In the genomic region with DNA sequence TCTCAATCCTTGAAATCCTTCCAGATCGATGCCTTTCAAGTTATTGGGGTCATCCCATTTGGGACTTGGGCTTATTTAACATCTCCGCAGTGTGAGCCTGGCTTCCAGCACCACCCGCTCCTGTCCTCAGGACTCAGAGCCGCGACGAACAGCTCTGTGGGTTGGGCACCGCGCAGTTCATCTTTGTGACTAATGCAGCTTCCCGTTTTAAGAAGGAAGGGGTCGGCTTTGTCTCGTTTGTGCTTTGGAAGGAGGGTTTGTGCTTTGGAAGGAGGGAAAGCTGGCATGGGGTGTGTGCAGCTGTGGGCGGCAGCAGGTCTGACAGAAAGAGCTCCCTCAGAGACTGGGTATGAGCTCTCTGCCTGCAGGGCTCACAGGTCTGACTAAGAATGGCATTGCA, we compare ENCODE assay signal across 12 mouse cellular contexts. TPM values are rescaled to one million over a fixed set of nuclear protein-coding genes. Genes with fewer than 3 reads are reported as not detected.
DNase-seq lines count a peak whose midpoint lies in the region; ATAC-seq and TF ChIP-seq lines count a peak whose summit lies in the region.
"Had no signal": no experiment of that assay in that cellular context is flagged by ENCODE, and none has a peak within 500 bp of the region (broad histone marks: within the 10 kb centered on the region; RNA-seq: fewer than 3 reads in every experiment).

No protein-coding gene starts in this region.

- H3K9me3 ChIP-seq in embryonic facial prominence, embryonic 13.5 days = no peaks in the 10 kb centered on the region
- H3K9me3 ChIP-seq in embryonic facial prominence, embryonic 10.5 days = no peaks in the 10 kb centered on the region
- H3K9me3 ChIP-seq in limb, embryonic 12.5 days = no peaks in the 10 kb centered on the region
- H3K9me3 ChIP-seq in limb, embryonic 10.5 days (replicated peaks) = no peaks in the 10 kb centered on the region
- H3K9me3 ChIP-seq in forebrain, postnatal 0 days (ENCODE audit: low read length) = no peaks in the 10 kb centered on the region
- no peaks in the 10 kb centered on the region for H3K9me3 ChIP-seq in midbrain, postnatal 0 days (ENCODE audit: low read length)

- no peak for ATAC-seq in embryonic facial prominence, embryonic 13.5 days (ENCODE audit: insufficient number of reproducible peaks, insufficient read depth, low FRiP score, low TSS enrichment, low read depth)
- ATAC-seq in limb, embryonic 12.5 days (ENCODE audit: insufficient number of reproducible peaks, insufficient read depth, low FRiP score, low TSS enrichment, low read depth) = no peak
- ATAC-seq in forebrain, postnatal 0 days = peak; percentile 60; the same call in 1 of the 2 replicates
- ATAC-seq in midbrain, postnatal 0 days (ENCODE audit: low FRiP score) = no peak
- ATAC-seq: inflammation-experienced regulatory T-cells, adult 6 months had no signal

- no peak overlapping the region; the same call in 1 of the 2 replicates for H3K9ac ChIP-seq in embryonic facial prominence, embryonic 13.5 days
- no peak overlapping the region for H3K9ac ChIP-seq in limb, embryonic 12.5 days (replicated peaks)
- H3K9ac ChIP-seq in forebrain, postnatal 0 days = peak overlapping the region; percentile 14; the same call in 1 of the 2 replicates
- 0 out of 2 replicates have a peak overlapping the region, but pooled peaks have one; percentile 36 for H3K9ac ChIP-seq in midbrain, postnatal 0 days (replicated peaks; ENCODE audit: low read length, poor library complexity, severe bottlenecking)

- peaks cover 5% of the 10 kb centered on the region; the same call in 1 of the 2 replicates for H3K4me1 ChIP-seq in embryonic facial prominence, embryonic 13.5 days
- H3K4me1 ChIP-seq in embryonic facial prominence, embryonic 10.5 days = peaks cover 9% of the 10 kb centered on the region
- no peaks in the 10 kb centered on the region for H3K4me1 ChIP-seq in limb, embryonic 12.5 days (replicated peaks)
- H3K4me1 ChIP-seq in limb, embryonic 10.5 days = peaks cover 19% of the 10 kb centered on the region
- H3K4me1 ChIP-seq in forebrain, postnatal 0 days (ENCODE audit: insufficient read depth) = no peaks in the 10 kb centered on the region
- no peaks in the 10 kb centered on the region for H3K4me1 ChIP-seq in midbrain, postnatal 0 days (ENCODE audit: insufficient read depth, low read length)
- H3K4me1 ChIP-seq in cerebellum, adult 2 months (ENCODE audit: control insufficient read depth, insufficient read depth, low read length) = peaks cover 6% of the 10 kb centered on the region; the same call in 1 of the 2 replicates

- WGBS in embryonic facial prominence, embryonic 13.5 days = 45% methylated on average over 12 of the region's 12 CpGs
- 61% methylated on average over 12 of the region's 12 CpGs for WGBS in embryonic facial prominence, embryonic 10.5 days
- WGBS in limb, embryonic 12.5 days = 51% methylated on average over 12 of the region's 12 CpGs
- WGBS in limb, embryonic 10.5 days = 49% methylated on average over 12 of the region's 12 CpGs
- 32% methylated on average over 12 of the region's 12 CpGs for WGBS in forebrain, postnatal 0 days
- 29% methylated on average over 12 of the region's 12 CpGs for WGBS in midbrain, postnatal 0 days
- 10% methylated on average over 12 of the region's 12 CpGs for WGBS in cerebellum, adult 2 months

- no peak for DNase-seq in embryonic facial prominence, embryonic 10.5 days (ENCODE audit: low spot score)
- DNase-seq in limb, embryonic 10.5 days (ENCODE audit: low spot score) = no peak
- peak; percentile 35 for DNase-seq in forebrain, postnatal 0 days
- peak; percentile 26 for DNase-seq in midbrain, postnatal 0 days (ENCODE audit: low spot score)
- DNase-seq in cerebellum, adult 2 months = no peak
- DNase-seq in kidney, adult 11 months = no peak
- DNase-seq: embryo, embryonic 11 days had no signal

- peaks cover 22% of the 10 kb centered on the region for H3K27me3 ChIP-seq in embryonic facial prominence, embryonic 13.5 days
- H3K27me3 ChIP-seq in embryonic facial prominence, embryonic 10.5 days (replicated peaks; ENCODE audit: low read depth, poor library complexity, severe bottlenecking) = peaks cover 27% of the 10 kb centered on the region
- H3K27me3 ChIP-seq in limb, embryonic 12.5 days = peaks cover 39% of the 10 kb centered on the region
- H3K27me3 ChIP-seq in limb, embryonic 10.5 days (ENCODE audit: low read depth, poor library complexity, severe bottlenecking) = peaks cover 35% of the 10 kb centered on the region
- no peaks in the 10 kb centered on the region for H3K27me3 ChIP-seq in forebrain, postnatal 0 days (ENCODE audit: insufficient read depth, low read length)
- no peaks in the 10 kb centered on the region for H3K27me3 ChIP-seq in midbrain, postnatal 0 days (ENCODE audit: insufficient read depth, low read length)
- H3K27me3 ChIP-seq in cerebellum, adult 2 months (ENCODE audit: control insufficient read depth, insufficient read depth, low read length) = no peaks in the 10 kb centered on the region

- no peak for TF ChIP-seq CTCF in forebrain, postnatal 0 days (IDR thresholded peaks at IDR 0.05; ENCODE audit: low read depth)
- TF ChIP-seq CTCF in midbrain, postnatal 0 days (IDR thresholded peaks at IDR 0.05) = no peak
- no peak for TF ChIP-seq CTCF in cerebellum, adult 2 months (IDR thresholded peaks at IDR 0.05; ENCODE audit: borderline replicate concordance, insufficient read depth, low read depth, low read length)

- no peak overlapping the region for H3K27ac ChIP-seq in embryonic facial prominence, embryonic 13.5 days
- no peak overlapping the region for H3K27ac ChIP-seq in embryonic facial prominence, embryonic 10.5 days (replicated peaks)
- H3K27ac ChIP-seq in limb, embryonic 12.5 days = no peak overlapping the region
- no peak overlapping the region for H3K27ac ChIP-seq in limb, embryonic 10.5 days
- H3K27ac ChIP-seq in forebrain, postnatal 0 days (ENCODE audit: low read depth, low read length) = no peak overlapping the region
- no peak overlapping the region for H3K27ac ChIP-seq in midbrain, postnatal 0 days (ENCODE audit: low read depth, low read length)
- no peak overlapping the region for H3K27ac ChIP-seq in cerebellum, adult 2 months (ENCODE audit: insufficient read depth, low read length)

- H3K4me3 ChIP-seq in embryonic facial prominence, embryonic 13.5 days = no peak overlapping the region
- H3K4me3 ChIP-seq in embryonic facial prominence, embryonic 10.5 days = no peak overlapping the region
- H3K4me3 ChIP-seq in limb, embryonic 12.5 days (replicated peaks) = no peak overlapping the region
- no peak overlapping the region for H3K4me3 ChIP-seq in limb, embryonic 10.5 days
- H3K4me3 ChIP-seq in forebrain, postnatal 0 days (ENCODE audit: low read depth, low read length) = no peak overlapping the region; the same call in 1 of the 2 replicates
- no peak overlapping the region for H3K4me3 ChIP-seq in midbrain, postnatal 0 days (ENCODE audit: low read depth, low read length)
- no peak overlapping the region for H3K4me3 ChIP-seq in cerebellum, adult 2 months (replicated peaks; ENCODE audit: insufficient read depth, low read depth, low read length)

- H3K4me2 ChIP-seq in embryonic facial prominence, embryonic 13.5 days = peak overlapping the region; percentile 1; the same call in 1 of the 2 replicates
- H3K4me2 ChIP-seq in limb, embryonic 12.5 days = peak overlapping the region; percentile 20; the same call in 1 of the 2 replicates
- peak overlapping the region; percentile 30; the same call in 1 of the 2 replicates for H3K4me2 ChIP-seq in forebrain, postnatal 0 days (ENCODE audit: low read depth)
- peak overlapping the region; percentile 36 for H3K4me2 ChIP-seq in midbrain, postnatal 0 days (ENCODE audit: low read depth, low read length, poor library complexity, severe bottlenecking)

- H3K36me3 ChIP-seq in embryonic facial prominence, embryonic 13.5 days = no peaks in the 10 kb centered on the region
- H3K36me3 ChIP-seq in embryonic facial prominence, embryonic 10.5 days (replicated peaks) = no peaks in the 10 kb centered on the region
- no peaks in the 10 kb centered on the region for H3K36me3 ChIP-seq in limb, embryonic 12.5 days
- H3K36me3 ChIP-seq in limb, embryonic 10.5 days = no peaks in the 10 kb centered on the region
- H3K36me3 ChIP-seq in forebrain, postnatal 0 days (ENCODE audit: insufficient read depth) = no peaks in the 10 kb centered on the region
- H3K36me3 ChIP-seq in midbrain, postnatal 0 days (ENCODE audit: insufficient read depth, low read length) = no peaks in the 10 kb centered on the region

- TF ChIP-seq POLR2A in cerebellum, adult 2 months (IDR thresholded peaks at IDR 0.05; ENCODE audit: borderline replicate concordance, insufficient read depth, low read length) = no peak

RNA-seq across cellular contexts. Expression of a gene that starts 2.3 kb away (rescaled TPM):
- polyA plus RNA-seq in embryonic facial prominence, embryonic 13.5 days (2015; fragmentation: Nextera tagmentation; extraction: Ambion mirVana) = 31.8 TPM in 1 of 2 replicates, not detected in the other
- polyA plus RNA-seq in embryonic facial prominence, embryonic 10.5 days (2016; fragmentation: Nextera tagmentation; extraction: Ambion mirVana) = 0.57 TPM in 1 of 2 replicates, not detected in the other
- polyA plus RNA-seq in limb, embryonic 12.5 days (2016; fragmentation: Nextera tagmentation; extraction: Ambion mirVana) = 1.8 TPM in 1 of 2 replicates, not detected in the other
- 3.1 TPM in 2 replicates for polyA plus RNA-seq in limb, embryonic 10.5 days (2016; fragmentation: Nextera tagmentation; extraction: Ambion mirVana)
- 0.38 and 2.9 TPM in 2 replicates for total RNA-seq in forebrain, postnatal 0 days (2014; rRNA removed)
- 1.7 TPM in 2 replicates for polyA plus RNA-seq in forebrain, postnatal 0 days (2015; fragmentation: Nextera tagmentation; extraction: Ambion mirVana)
- 0.55 and 0.99 TPM in 2 replicates for total RNA-seq in midbrain, postnatal 0 days (2014; rRNA removed)
- 4.4 and 4.6 TPM in 2 replicates for polyA plus RNA-seq in midbrain, postnatal 0 days (2015; fragmentation: Nextera tagmentation; extraction: Ambion mirVana)
- 0.92 and 1.6 TPM in 2 replicates for polyA plus RNA-seq in cerebellum, adult 2 months (2012; rRNA removed)
- polyA plus RNA-seq: liver, adult 2 months had no signal

RNA-seq across cellular contexts. Expression of a gene that starts 37.5 kb away (rescaled TPM):
- not detected in 2 replicates for polyA plus RNA-seq in embryonic facial prominence, embryonic 13.5 days (2015; fragmentation: Nextera tagmentation; extraction: Ambion mirVana)
- polyA plus RNA-seq in embryonic facial prominence, embryonic 10.5 days (2016; fragmentation: Nextera tagmentation; extraction: Ambion mirVana) = not detected in 2 replicates
- 0.20 TPM in 1 of 2 replicates, not detected in the other for polyA plus RNA-seq in limb, embryonic 12.5 days (2016; fragmentation: Nextera tagmentation; extraction: Ambion mirVana)
- not detected in 2 replicates for polyA plus RNA-seq in limb, embryonic 10.5 days (2016; fragmentation: Nextera tagmentation; extraction: Ambion mirVana)
- 0.43 TPM in 1 of 2 replicates, not detected in the other for total RNA-seq in forebrain, postnatal 0 days (2014; rRNA removed)
- polyA plus RNA-seq in forebrain, postnatal 0 days (2015; fragmentation: Nextera tagmentation; extraction: Ambion mirVana) = 0.08 and 0.16 TPM in 2 replicates
- total RNA-seq in midbrain, postnatal 0 days (2014; rRNA removed) = 0.52 TPM in 1 of 2 replicates, not detected in the other
- not detected in 2 replicates for polyA plus RNA-seq in midbrain, postnatal 0 days (2015; fragmentation: Nextera tagmentation; extraction: Ambion mirVana)
- 9.3 and 11.9 TPM in 2 replicates for polyA plus RNA-seq in cerebellum, adult 2 months (2012; rRNA removed)
- total RNA-seq: liver, adult 2 months had no signal
- polyA plus RNA-seq: liver, adult 2 months; neural tube, embryonic 11.5 days had no signal

RNA-seq across cellular contexts. Expression of a gene that starts 53.2 kb away (rescaled TPM):
- polyA plus RNA-seq in embryonic facial prominence, embryonic 13.5 days (2015; fragmentation: Nextera tagmentation; extraction: Ambion mirVana) = 4.0 and 4.8 TPM in 2 replicates
- 4.9 and 5.1 TPM in 2 replicates for polyA plus RNA-seq in embryonic facial prominence, embryonic 10.5 days (2016; fragmentation: Nextera tagmentation; extraction: Ambion mirVana)
- 5.0 and 5.9 TPM in 2 replicates for polyA plus RNA-seq in limb, embryonic 12.5 days (2016; fragmentation: Nextera tagmentation; extraction: Ambion mirVana)
- polyA plus RNA-seq in limb, embryonic 10.5 days (2016; fragmentation: Nextera tagmentation; extraction: Ambion mirVana) = 2.9 and 4.4 TPM in 2 replicates
- 44.0 and 52.4 TPM in 2 replicates for total RNA-seq in forebrain, postnatal 0 days (2014; rRNA removed)
- polyA plus RNA-seq in forebrain, postnatal 0 days (2015; fragmentation: Nextera tagmentation; extraction: Ambion mirVana) = 16.2 and 16.7 TPM in 2 replicates
- total RNA-seq in midbrain, postnatal 0 days (2014; rRNA removed) = 40.1 and 40.2 TPM in 2 replicates
- polyA plus RNA-seq in midbrain, postnatal 0 days (2015; fragmentation: Nextera tagmentation; extraction: Ambion mirVana) = 15.4 and 17.4 TPM in 2 replicates
- polyA plus RNA-seq in cerebellum, adult 2 months (2012; rRNA removed) = 31.9 and 36.7 TPM in 2 replicates

RNA-seq across cellular contexts. Expression of a gene that starts 55.0 kb away (rescaled TPM):
- polyA plus RNA-seq in embryonic facial prominence, embryonic 13.5 days (2015; fragmentation: Nextera tagmentation; extraction: Ambion mirVana) = 237 and 249 TPM in 2 replicates
- polyA plus RNA-seq in embryonic facial prominence, embryonic 10.5 days (2016; fragmentation: Nextera tagmentation; extraction: Ambion mirVana) = 296 and 318 TPM in 2 replicates
- polyA plus RNA-seq in limb, embryonic 12.5 days (2016; fragmentation: Nextera tagmentation; extraction: Ambion mirVana) = 300 and 320 TPM in 2 replicates
- polyA plus RNA-seq in limb, embryonic 10.5 days (2016; fragmentation: Nextera tagmentation; extraction: Ambion mirVana) = 373 and 383 TPM in 2 replicates
- 278 and 322 TPM in 2 replicates for total RNA-seq in forebrain, postnatal 0 days (2014; rRNA removed)
- 193 and 220 TPM in 2 replicates for polyA plus RNA-seq in forebrain, postnatal 0 days (2015; fragmentation: Nextera tagmentation; extraction: Ambion mirVana)
- 206 and 221 TPM in 2 replicates for total RNA-seq in midbrain, postnatal 0 days (2014; rRNA removed)
- polyA plus RNA-seq in midbrain, postnatal 0 days (2015; fragmentation: Nextera tagmentation; extraction: Ambion mirVana) = 154 and 164 TPM in 2 replicates
- 410 and 458 TPM in 2 replicates for polyA plus RNA-seq in cerebellum, adult 2 months (2012; rRNA removed)

Comparison
In these comparisons a context has a peak if more than half of its experiments do, and no peak if none do; other contexts are left out.
1. H3K9ac ChIP-seq: peak in forebrain, postnatal 0 days (single experiment) and midbrain, postnatal 0 days (single experiment); none in embryonic facial prominence, embryonic 13.5 days (single experiment) and limb, embryonic 12.5 days (single experiment).
2. DNase-seq: peak in forebrain, postnatal 0 days (single experiment) and midbrain, postnatal 0 days (single experiment); none in embryonic facial prominence, embryonic 10.5 days (single experiment), limb, embryonic 10.5 days (single experiment), cerebellum, adult 2 months (0 of 2) and kidney, adult 11 months (single experiment).
3. Peak in every context shown above with its lines, with median percentiles within 50 percentile points of each other: H3K4me2 ChIP-seq.